Mouse (Mus musculus) hematopoietic stem cell, adult 5-6 weeks (primary cell): Measurements from ENCODE around the gene Zfp945. TPM values are rescaled to one million over a fixed set of nuclear protein-coding genes. Genes with fewer than 3 reads are reported as not detected.
"Not testable (repeated sequence)": the region's sequence is repeated elsewhere in the genome, so short reads cannot be mapped to it uniquely, and the experiment has no call there.

Experiments
- ATAC-seq, 2 experiments: fragments of 125-278 bp in 1 of 2; replicated peaks in 1 of 2; 2 replicates each; pipeline ENCODE4 v1.8.0; 2016 to 2017; ENCODE audit warnings: inconsistent platforms in 2 of 2, mild to moderate bottlenecking in 2 of 2, moderate number of reproducible peaks in 2 of 2, low read depth in 1 of 2, moderate TSS enrichment in 1 of 2; ENCODE audit not compliant: low FRiP score in 2 of 2, poor library complexity in 2 of 2, severe bottlenecking in 2 of 2, insufficient read depth in 1 of 2, low TSS enrichment in 1 of 2
- total RNA-seq: library from RNA; stranded (forward); fragments of 172-1452, 232-1000 nt; gene quantifications from 2 replicates; pipeline ENCODE4 v1.2.3, GENCODE M21; 2017

Zfp945 gene
- total RNA-seq, result 16.7 and 30.3 TPM in 2 replicates

DNA sequence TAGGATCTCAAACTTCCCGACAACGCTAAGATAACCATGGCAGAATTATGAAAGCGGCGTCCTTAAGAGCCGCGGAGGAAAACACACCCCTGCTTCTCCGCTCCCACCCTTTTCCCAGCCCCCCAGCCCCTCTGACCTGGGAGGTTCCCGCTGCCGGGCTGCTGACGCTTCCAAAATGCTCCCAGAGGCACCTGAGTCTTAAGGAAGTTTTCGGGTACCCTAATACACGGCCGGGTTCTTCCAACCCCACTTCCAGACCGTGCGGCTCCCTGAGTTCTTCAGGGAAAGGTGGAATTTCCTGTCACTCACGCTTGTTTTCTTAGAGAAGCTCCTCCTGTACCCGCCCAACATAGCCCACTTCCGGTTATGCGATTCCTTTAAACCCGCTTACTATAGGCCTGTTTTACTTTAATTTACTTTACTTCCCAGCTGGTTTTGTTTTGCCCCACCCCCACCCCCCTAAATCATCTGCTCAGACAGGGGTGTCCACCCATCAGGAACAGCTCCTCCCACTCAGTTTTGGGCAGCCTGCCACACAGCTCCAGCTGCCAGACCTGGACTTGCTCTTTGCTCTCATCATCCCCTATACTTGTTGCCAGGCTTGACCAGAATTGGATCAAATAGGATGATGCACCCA lies at the start of gene Zfp945:
Gene Zfp945 (minus strand): TSS at position 290 of the 637 bp plus-strand sequence.
- ATAC-seq, result peak; percentile 77 to 78

DNA sequence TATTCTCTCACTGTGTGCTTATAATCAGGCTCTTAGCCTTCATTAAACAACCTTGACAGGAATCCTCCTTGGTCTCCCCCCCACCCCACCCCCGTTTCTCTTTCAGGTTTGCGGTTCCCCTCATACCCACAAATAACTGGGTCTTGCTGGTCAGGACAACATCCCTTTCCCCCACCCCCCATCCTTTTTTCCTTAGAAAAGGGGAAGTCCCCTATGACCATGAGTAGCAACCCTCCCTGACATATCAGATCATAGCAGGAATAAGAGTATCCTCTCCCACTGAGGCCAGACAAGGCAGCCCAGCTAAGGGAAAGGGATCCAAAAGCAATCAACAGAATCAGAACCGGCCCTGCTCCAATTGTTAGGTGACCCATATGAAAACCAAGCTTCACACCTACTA lies 21.4 kb upstream of the Zfp945 start:
- ATAC-seq, result peak in 1 of 2 experiments; percentile 51; a peak in 1 of 4 replicates

DNA sequence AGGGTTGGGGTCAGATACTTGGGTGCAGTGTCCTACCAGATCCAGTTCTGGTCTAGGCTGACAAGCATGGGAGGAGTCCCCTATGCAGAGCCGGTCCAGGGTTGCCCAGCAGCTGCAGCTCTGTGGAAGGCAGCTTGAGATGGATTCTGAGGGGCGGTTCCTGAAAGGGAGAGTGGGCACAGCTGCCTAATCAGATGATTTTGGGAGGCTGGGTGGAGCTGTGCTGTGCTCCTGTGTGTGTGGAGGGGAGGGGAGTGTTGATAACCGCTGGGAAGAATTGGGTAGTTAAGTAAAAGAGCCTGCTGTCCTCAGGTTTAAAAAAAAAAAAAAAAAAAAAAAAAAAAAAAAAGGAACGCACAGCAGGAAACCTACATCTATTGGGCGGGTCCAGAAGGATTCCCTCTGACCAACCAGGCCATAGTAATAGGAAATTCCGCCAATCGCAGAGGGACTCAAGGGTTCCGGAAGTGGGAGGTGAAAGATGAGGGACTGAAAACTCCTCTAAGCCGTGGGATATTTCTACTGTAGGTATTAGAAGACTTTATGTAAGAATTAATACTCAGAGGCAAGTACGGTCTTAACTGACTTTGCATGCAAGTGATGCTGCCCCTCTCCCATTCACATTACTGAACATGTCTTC lies 17.2 kb upstream of the Zfp945 start:
- ATAC-seq, result no peak

DNA sequence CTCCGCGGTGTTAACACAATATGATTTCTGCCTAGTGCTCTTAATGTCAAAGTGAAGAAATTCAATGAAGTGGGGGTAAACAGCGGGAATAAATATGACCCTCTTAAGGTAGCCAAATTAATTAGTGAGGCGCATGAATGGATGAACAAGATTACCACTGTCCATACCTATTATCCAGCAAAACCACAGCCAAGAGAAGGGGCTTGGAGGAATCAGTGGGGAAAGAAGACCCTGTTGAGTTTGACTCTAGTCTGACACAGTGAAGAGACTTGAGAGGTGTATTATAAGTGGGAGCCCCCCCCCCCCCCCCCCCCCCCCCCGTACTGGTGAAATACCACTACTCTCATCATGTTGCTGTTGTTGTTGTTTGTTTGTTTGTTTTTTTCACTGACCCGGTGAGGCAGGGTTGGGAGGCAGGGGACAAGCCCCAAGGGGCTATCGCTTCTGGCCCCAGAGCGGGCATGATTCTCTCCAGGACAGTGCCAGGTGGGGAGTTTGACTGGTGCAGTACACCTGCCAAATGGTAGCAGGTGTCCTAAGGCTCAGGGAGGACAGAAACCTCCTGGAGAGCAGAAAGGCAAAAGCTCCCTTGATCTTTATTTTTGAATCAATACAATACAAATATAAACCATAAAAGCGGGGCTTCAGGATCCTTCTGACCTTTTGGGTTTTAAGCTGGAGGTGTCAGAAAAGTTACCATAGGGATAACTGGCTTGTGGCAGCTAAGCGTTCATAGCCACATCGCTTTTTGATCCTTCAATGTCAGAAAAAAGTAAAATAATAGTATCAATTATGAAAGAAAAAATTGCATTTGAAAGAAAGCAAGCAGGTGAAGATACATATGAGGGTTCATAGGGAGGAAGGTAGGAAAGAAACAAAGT lies 10.7 kb upstream of the Zfp945 start:
- no peak for ATAC-seq

DNA sequence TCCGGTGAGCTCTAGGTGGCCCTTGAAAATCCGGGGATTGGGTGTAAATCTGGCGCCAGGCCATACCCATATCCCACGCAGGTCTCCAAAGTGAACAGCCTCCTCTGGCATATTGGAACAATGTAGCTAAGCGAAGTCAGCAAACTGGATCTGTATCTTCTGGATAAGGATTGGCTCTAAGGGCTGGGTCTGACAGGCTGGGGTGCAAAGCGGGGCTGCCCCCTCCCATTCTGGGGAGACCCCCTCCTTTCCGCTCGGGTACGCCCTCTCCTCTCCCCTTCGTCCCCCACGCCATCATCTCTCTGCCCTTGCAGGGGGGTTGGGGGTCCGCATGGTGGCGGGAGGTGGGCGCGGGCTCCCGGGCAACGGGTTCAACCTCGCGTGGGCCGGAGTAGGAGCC lies 9.4 kb upstream of the Zfp945 start:
- ATAC-seq, result peak; percentile 78 to 89

DNA sequence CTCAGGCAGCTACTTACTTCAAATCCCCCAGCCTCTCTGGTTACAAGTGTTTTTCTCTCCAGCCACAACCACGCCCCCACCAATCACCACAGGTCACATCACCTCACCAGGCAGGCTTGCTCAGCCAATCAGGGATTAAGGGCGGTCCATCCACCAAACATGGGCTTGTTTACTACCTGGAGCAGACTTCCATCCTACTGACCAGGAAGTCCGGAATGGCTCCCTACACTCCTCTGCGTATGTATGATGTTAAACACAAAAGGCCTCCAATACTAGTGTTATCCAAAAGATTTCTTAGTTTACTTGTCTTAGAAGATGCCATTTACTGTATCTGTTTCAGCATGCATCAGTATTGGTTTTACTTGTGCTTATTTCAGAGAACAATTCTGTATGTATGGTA lies 8.6 kb upstream of the Zfp945 start:
- ATAC-seq, result not testable (repeated sequence)

DNA sequence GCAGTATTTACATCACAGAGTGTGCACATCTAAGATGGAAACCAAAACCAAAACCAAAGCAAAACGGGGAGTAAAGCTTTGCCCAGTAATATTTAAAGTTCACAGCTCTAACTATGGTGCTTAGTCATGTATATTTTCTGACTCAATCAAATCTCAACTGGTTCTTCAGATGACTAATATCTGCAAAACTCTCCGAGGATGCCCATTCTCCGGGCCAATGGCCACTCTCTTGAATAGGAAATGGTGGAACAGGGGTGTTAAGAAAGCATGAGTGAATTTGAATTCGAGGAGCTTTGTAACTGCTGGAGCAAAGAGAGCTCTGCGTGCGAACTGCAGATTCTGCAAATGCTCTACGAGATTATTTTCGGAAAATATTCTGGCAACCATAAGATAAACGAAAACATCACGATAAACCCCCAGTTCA lies 501 bp downstream of the Zfp945 start:
- ATAC-seq, result peak; percentile 55 to 60

DNA sequence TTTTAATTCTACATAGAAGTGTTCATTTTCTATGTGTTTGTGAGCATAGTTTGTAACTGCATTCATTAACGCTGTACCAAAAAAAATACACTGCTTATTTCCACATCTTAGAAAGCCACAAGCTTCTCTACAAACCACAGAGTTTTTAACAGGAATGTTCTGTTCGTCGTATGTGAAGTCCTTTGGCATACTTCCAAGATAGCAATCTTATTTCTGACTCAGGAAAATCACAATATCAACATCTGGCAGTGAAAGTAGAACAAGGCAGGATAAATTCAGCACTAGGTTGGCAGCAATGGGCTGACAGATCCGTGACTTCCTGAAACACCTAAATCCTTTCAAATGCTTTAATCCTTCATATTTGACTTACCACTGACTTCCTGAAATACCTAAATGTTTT lies 45.8 kb downstream of the Zfp945 start:
- peak in 1 of 2 experiments; percentile 46; a peak in 1 of 4 replicates for ATAC-seq

DNA sequence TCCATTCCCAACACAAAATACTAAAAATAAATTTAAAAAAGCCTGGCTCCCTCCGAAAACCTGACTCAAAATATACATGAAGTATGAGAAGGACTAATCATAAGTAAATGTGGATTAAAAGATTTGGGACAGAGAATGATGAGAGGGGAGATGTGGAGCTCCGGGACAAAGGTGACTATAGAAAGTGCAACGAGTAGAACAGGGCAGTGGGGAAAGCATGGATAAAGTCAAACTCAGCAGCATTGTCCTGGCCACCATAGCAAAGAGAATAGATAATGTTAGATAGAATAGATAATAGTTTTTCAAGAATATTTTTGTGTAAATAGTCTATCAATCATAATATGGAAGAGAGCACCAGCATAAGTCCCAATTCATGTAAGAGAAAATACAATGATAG lies 48.7 kb downstream of the Zfp945 start:
- no peak for ATAC-seq

GRCm38 (mm10) chr17:22817471-22818198 lies 49.3 kb downstream of the Zfp945 start:
- peak; percentile 93 to 98 for ATAC-seq

GRCm38 (mm10) chr17:22799707-22800106 lies 67.2 kb downstream of the Zfp945 start:
- peak; percentile 61 to 64; a peak in 3 of 4 replicates for ATAC-seq

Other genes starting within 250 kb of the Zfp945 start
- gene Vmn2r113, start 75.8 kb upstream of the Zfp945 start, total RNA-seq, result not detected in 2 replicates
- gene Vmn2r-ps130, start 194.0 kb upstream of the Zfp945 start, total RNA-seq, result not detected in 2 replicates